Mouse (Mus musculus) midbrain, embryonic 16.5 days (tissue): ENCODE measurements around the gene Slc7a10. TPM values are rescaled to one million over a fixed set of nuclear protein-coding genes. Genes with fewer than 3 reads are reported as not detected.

Source experiments
- ATAC-seq: fragments of 200-750 bp; cut with Nextera tagmentation; 2 replicates; pipeline ENCODE4 v1.8.0; 2017; ENCODE audit warnings: moderate TSS enrichment
- H3K27ac ChIP-seq: fragments of 300-500 bp; sonication (generic); 2 replicates; pipeline ENCODE4 v1.5.1; 2014; ENCODE audit warnings: mild to moderate bottlenecking, low read length, mixed read lengths
- H3K27me3 ChIP-seq: fragments of 300-500 bp; sonication (generic); 2 replicates; pipeline ENCODE4 v1.6.1; 2014; ENCODE audit warnings: low read depth, low read length, mixed read lengths; ENCODE audit not compliant: control insufficient read depth, insufficient read depth
- H3K36me3 ChIP-seq: fragments of 300-500 bp; sonication (generic); 2 replicates; pipeline ENCODE4 v1.6.1; 2014; ENCODE audit warnings: mild to moderate bottlenecking, low read length, moderate library complexity, mixed read lengths; ENCODE audit not compliant: control insufficient read depth, insufficient read depth
- H3K4me1 ChIP-seq: fragments of 300-500 bp; sonication (generic); 2 replicates; pipeline ENCODE4 v1.6.1; 2014; ENCODE audit warnings: mild to moderate bottlenecking, low read length, mixed read lengths; ENCODE audit not compliant: control insufficient read depth, insufficient read depth
- H3K4me2 ChIP-seq: fragments of 300-500 bp; sonication (generic); 2 replicates; pipeline ENCODE4 v1.6.1; 2014; ENCODE audit warnings: mild to moderate bottlenecking, low read length, mixed read lengths
- H3K4me3 ChIP-seq: fragments of 300-500 bp; sonication (generic); 2 replicates; pipeline ENCODE4 v1.5.1; 2014; ENCODE audit warnings: low read depth, mild to moderate bottlenecking, low read length, moderate library complexity, mixed read lengths
- H3K9ac ChIP-seq: fragments of 300-500 bp; sonication (generic); 2 replicates; pipeline ENCODE4 v1.6.1; 2014; ENCODE audit warnings: low read depth, low read length, mixed read lengths
- H3K9me3 ChIP-seq: fragments of 300-500 bp; sonication (generic); replicated peaks from 2 replicates; pipeline ENCODE4 v1.6.1; 2014; ENCODE audit warnings: mild to moderate bottlenecking, low read length, mixed read lengths; ENCODE audit not compliant: control insufficient read depth, poor library complexity, severe bottlenecking
- WGBS: fragments of 180-500 bp; shearing (Covaris S2); extraction: QIAGEN DNeasy Blood & Tissue Kit; methylation state at CpG from one replicate; pipeline ENCODE4 v1.1.7; 2014; 5-methylcytosine and 5-hydroxymethylcytosine counted together
- polyA plus RNA-seq: library from polyadenylated mRNA; unstranded; fragments of >200 nt; fragmentation: Nextera tagmentation; extraction: Ambion mirVana; gene quantifications from 2 replicates; pipeline ENCODE4 v1.2.1, GENCODE M21; 2015

Gene Slc7a10
- polyA plus RNA-seq, 1 experiment from 2014 or later: 21.0 TPM

DNA sequence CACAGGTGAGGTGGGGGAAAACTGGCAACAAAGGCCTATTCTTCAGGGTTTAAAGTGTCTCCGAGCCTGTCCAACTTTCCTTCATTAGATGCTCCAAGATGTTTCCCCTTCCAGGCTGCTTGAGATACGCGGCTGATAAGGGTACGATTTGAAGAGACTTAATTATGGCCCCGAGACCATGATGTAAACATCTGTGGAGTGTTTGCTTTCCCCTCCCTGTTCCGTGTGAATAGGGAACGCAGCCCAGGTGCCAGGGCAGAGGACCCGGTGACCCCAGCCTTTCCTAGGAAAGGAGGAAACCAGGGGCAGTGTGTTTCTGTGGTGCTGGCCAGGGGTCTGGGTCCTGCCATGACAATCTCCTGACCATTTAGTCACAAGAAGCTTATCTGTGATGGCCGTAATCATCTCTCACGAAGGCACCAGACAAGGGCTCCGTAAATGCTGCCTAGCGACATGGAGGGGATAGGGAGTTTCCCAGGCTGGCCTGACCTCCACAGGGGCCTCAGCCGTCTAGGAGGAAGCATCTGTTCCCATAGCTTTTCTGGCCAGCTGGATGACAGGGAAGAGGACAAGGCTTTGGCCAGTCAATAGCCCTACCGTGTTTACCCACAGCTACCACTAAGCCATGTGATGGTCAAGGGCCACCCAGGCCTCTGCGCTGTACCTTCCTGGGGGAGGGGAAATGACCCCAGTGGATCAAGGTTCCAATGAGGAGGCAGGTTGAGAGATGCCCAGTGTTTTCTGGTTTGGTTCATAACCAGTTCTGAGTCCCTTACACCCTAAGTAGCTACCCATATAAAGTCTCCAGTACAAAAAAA lies 36.4 kb upstream of the Slc7a10 start:
- Histone ChIP-seq H3K27ac (no peak overlapping the region), H3K36me3 (no peaks in the 10 kb centered on the region), H3K4me2 (no peak overlapping the region), H3K9ac (no peak overlapping the region), H3K9me3 (no peaks in the 10 kb centered on the region), H3K4me1 (no peaks in the 10 kb centered on the region), H3K4me3 (no peak overlapping the region), H3K27me3 (no peaks in the 10 kb centered on the region)
- WGBS: 78% methylated on average over 15 of the region's 15 CpGs
- ATAC-seq: no peak

DNA sequence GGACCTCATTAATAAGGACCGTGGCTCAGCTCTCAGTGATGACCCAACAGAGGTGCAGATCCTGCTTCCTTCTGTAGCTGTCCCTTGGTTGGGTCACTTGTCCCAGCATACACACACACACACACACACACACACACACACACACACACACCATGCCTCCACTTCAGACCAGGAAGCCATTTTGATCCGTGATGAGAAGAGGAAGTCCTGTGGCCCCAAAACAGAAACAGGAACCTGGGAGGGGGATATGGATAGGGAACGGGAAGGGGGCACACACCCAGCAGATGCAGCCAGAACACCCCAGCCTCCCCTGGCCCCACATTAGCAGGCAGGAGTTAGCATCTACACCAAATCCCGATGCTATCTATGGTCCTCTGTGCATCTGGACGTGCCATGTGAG lies 35.3 kb upstream of the Slc7a10 start:
- H3K9ac ChIP-seq: no peak overlapping the region
- H3K27me3 ChIP-seq: no peaks in the 10 kb centered on the region
- no peak overlapping the region for H3K4me3 ChIP-seq
- no peak for ATAC-seq
- no peaks in the 10 kb centered on the region for H3K4me1 ChIP-seq
- no peak overlapping the region for H3K4me2 ChIP-seq
- H3K27ac ChIP-seq: no peak overlapping the region
- H3K36me3 ChIP-seq: no peaks in the 10 kb centered on the region
- no peaks in the 10 kb centered on the region for H3K9me3 ChIP-seq
- 81% methylated on average over 5 of the region's 5 CpGs for WGBS

DNA sequence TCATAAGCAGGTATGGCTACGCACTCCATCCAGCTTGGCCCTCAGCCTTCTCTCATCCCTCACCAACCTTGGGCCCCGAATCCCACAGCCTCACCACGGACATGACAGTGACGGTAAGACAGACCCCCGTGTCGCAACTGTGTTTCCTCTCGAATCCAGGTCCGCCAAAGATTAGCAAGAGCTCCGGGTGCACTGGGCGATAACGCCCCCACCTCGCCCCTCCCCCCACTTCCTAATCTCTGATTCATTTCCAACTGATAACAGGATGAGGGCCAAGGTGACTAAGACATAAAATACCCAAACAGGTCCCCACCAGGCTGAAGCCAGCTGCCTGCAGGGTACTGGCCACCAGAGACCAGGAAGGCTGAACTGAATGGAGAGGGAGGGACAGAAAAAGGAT lies 31.7 kb upstream of the Slc7a10 start:
- H3K9ac ChIP-seq: no peak overlapping the region
- H3K27me3 ChIP-seq: no peaks in the 10 kb centered on the region
- ATAC-seq: no peak
- 85% methylated on average over 12 of the region's 12 CpGs for WGBS
- no peak overlapping the region for H3K4me2 ChIP-seq
- H3K4me3 ChIP-seq: no peak overlapping the region
- no peaks in the 10 kb centered on the region for H3K9me3 ChIP-seq
- H3K36me3 ChIP-seq: no peaks in the 10 kb centered on the region
- H3K4me1 ChIP-seq: no peaks in the 10 kb centered on the region
- no peak overlapping the region for H3K27ac ChIP-seq

DNA sequence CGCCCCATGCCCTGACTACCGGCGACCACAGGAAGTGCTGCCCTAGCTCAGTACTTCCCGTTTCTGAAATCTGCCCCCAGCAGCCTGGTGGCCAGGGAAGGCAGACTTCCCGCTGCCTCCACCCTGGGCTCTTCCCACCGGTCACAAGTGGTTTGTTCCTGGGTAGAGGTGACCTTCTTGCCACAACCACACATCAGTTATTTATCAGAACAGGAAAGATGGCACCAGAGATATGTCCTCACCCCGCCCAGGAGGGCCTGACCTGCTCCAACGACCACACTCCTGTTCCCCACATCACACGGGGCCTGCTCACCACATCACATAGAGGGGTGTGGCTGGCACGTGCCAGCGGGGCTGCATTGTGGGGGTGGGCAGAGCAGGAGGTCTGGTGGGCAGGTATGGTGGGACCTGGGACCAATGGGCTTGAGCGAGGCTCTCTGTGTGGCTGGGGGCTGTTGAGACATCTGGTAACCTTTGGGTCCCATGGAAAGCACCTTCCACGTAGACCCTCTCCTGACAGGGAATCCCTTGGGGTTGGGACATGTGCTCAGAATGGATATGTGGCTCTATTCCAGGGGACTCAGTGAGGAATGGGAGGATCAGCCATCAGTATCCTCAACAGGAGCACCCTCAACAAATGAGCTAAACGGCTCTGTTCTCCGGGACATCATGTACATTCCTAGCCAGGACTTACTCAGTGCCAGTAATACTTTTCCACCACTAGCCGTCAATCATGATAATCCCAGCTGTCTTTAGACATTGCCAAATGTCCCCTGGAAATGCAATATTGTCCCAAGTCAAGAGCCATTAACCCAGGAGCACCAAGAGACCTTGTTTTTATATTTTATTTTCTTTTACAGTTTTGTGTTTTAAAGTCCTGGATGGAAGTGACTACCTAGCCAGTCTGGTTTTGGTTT lies 29.4 kb upstream of the Slc7a10 start:
- no peak overlapping the region for H3K4me3 ChIP-seq
- no peak for ATAC-seq
- H3K4me2 ChIP-seq: no peak overlapping the region
- no peak overlapping the region for H3K27ac ChIP-seq
- no peaks in the 10 kb centered on the region for H3K27me3 ChIP-seq
- H3K9ac ChIP-seq: no peak overlapping the region
- H3K4me1 ChIP-seq: no peaks in the 10 kb centered on the region
- no peaks in the 10 kb centered on the region for H3K9me3 ChIP-seq
- WGBS: 82% methylated on average over 16 of the region's 16 CpGs
- no peaks in the 10 kb centered on the region for H3K36me3 ChIP-seq

DNA sequence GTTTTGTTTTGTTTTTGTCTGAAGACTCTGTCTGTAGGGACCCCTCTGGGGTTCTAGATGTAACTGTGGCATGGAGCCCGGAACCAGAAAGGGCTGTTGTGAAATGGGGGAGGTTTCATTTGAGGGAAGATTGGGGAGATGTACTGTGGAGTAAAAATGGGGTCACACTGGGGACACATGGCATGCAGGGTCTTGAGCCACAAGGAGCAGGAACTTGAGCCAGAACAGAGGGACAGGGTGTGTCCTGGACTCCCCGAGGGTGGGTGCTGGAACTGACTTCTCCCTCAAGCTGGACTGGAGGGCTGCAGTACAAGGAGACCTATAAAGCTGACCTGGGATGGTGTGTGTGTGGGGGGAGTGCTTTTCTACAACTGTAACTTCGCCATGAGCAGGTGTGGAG lies 28.7 kb upstream of the Slc7a10 start:
- WGBS: 69% methylated on average over 3 of the region's 3 CpGs
- no peak overlapping the region for H3K4me3 ChIP-seq
- H3K9ac ChIP-seq: no peak overlapping the region
- H3K4me2 ChIP-seq: no peak overlapping the region
- no peaks in the 10 kb centered on the region for H3K4me1 ChIP-seq
- H3K27ac ChIP-seq: no peak overlapping the region
- H3K9me3 ChIP-seq: no peaks in the 10 kb centered on the region
- H3K36me3 ChIP-seq: no peaks in the 10 kb centered on the region
- no peaks in the 10 kb centered on the region for H3K27me3 ChIP-seq
- no peak for ATAC-seq

DNA sequence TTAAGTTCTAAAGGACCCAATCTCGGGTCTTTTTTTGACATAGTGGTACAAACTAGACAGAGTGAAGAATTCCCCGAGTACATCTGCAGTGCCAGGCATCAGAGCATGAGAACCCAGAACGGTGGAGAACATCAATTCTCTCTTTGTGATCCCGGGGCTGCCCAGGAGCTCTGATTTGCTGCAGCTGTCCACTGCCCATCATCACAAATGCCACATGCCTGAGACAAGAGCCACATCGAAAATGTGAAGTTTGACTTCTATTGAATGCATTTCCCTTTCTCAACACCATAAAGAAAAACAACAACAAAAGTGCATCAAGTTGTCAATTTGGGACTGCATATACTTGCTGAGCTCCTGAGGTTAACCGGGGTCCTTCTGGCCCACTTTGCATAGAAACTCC lies 23.7 kb upstream of the Slc7a10 start:
- no peak for ATAC-seq
- H3K4me2 ChIP-seq: no peak overlapping the region
- no peak overlapping the region for H3K27ac ChIP-seq
- no peaks in the 10 kb centered on the region for H3K4me1 ChIP-seq
- 83% methylated on average over 6 of the region's 6 CpGs for whole genome bisulfite sequencing
- no peaks in the 10 kb centered on the region for H3K36me3 ChIP-seq
- no peaks in the 10 kb centered on the region for H3K27me3 ChIP-seq
- no peak overlapping the region for H3K4me3 ChIP-seq
- H3K9me3 ChIP-seq: no peaks in the 10 kb centered on the region
- H3K9ac ChIP-seq: no peak overlapping the region

DNA sequence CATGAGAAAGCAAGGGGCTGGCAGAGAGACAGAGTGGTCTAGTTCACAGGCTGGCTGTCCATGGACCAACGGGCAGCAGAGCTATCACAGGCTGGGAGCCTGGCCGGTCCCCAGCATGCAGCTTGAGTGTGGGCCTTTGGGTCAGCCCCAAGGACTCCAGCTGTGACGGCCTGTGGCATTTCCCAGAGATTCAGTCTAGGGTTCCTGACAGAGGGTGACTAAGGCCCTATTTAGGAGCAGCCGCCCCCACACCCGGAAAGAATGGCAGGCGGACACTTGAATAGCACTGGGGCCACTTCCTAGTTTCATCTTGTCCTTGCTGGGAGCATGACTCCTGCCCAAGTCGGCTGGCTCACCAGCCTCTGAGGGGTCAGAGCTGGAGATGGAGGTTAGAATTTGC lies 22.6 kb upstream of the Slc7a10 start:
- H3K4me1 ChIP-seq: no peaks in the 10 kb centered on the region
- no peaks in the 10 kb centered on the region for H3K9me3 ChIP-seq
- no peak overlapping the region for H3K9ac ChIP-seq
- no peaks in the 10 kb centered on the region for H3K27me3 ChIP-seq
- no peak overlapping the region for H3K4me2 ChIP-seq
- no peak overlapping the region for H3K27ac ChIP-seq
- WGBS: 72% methylated on average over 7 of the region's 7 CpGs
- H3K36me3 ChIP-seq: no peaks in the 10 kb centered on the region
- ATAC-seq: no peak
- H3K4me3 ChIP-seq: no peak overlapping the region

DNA sequence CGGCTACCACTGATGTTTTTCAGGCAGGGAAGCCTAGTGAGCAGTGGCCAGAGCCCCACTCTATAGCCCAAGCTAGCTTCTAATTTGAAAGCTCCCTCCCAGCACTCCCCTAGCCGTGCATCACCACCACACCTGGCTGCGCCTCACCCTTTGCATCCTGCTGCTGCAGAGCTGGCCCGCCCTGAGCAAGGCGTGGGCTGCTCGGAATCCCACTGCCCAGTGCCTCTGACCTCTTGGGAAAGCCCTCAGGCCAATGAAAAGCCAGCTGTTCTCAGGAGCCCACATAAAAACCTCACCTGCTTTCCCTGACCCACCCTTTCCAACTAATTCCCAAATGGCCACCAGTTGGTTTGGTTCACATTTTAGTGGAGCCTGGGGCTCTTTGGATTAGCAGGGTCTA lies 22.1 kb upstream of the Slc7a10 start:
- no peaks in the 10 kb centered on the region for H3K9me3 ChIP-seq

DNA sequence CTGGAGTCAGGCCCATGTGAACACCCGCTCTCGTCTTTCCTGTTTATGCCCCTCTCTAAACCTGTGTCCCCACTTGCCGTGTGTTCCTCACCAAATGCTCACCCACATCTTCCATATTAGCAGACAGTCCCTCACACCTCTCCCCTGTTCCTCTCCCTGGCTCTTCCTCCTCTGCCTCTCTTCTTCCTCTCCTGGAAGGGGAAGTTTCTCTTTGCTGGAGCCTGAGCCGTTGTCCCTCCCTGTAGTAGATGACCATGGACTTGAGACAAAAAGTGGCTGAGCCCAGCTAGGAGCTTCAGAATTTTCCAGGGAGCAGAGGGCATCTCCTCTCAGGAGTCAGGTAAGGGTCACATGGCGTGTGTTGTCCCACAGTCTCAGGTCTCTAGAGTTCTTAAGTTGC lies 19.2 kb upstream of the Slc7a10 start:
- no peaks in the 10 kb centered on the region for H3K4me1 ChIP-seq
- 90% methylated on average over 5 of the region's 5 CpGs for WGBS
- H3K4me2 ChIP-seq: no peak overlapping the region
- H3K36me3 ChIP-seq: no peaks in the 10 kb centered on the region
- H3K9ac ChIP-seq: no peak overlapping the region
- no peaks in the 10 kb centered on the region for H3K9me3 ChIP-seq
- H3K27ac ChIP-seq: no peak overlapping the region
- no peak overlapping the region for H3K4me3 ChIP-seq
- H3K27me3 ChIP-seq: no peaks in the 10 kb centered on the region
- no peak for ATAC-seq

More for the DNA sequence above, 22.1 kb upstream of the Slc7a10 start:
- no peaks in the 10 kb centered on the region for H3K27me3 ChIP-seq
- 76% methylated on average over 6 of the region's 6 CpGs for WGBS
- no peak overlapping the region for H3K4me2 ChIP-seq
- no peaks in the 10 kb centered on the region for H3K36me3 ChIP-seq
- no peak overlapping the region for H3K4me3 ChIP-seq
- H3K9ac ChIP-seq: no peak overlapping the region
- no peak overlapping the region for H3K27ac ChIP-seq
- H3K4me1 ChIP-seq: no peaks in the 10 kb centered on the region
- no peak for ATAC-seq
